Mouse (Mus musculus) midbrain, embryonic 12.5 days (tissue): ENCODE data around the gene Mfap1a. TPM values are rescaled to one million over a fixed set of nuclear protein-coding genes. Genes with fewer than 3 reads are reported as not detected.
"Not testable (repeated sequence)": the region's sequence is repeated elsewhere in the genome, so short reads cannot be mapped to it uniquely, and the experiment has no call there.

Experiments used
- ATAC-seq: fragments of 200-750 bp; cut with Nextera tagmentation; 2 replicates; pipeline ENCODE4 v1.8.0; 2017; ENCODE audit warnings: low read depth, moderate TSS enrichment, moderate library complexity; ENCODE audit not compliant: low FRiP score
- H3K27ac ChIP-seq: fragments of 300-500 bp; sonication (generic); replicated peaks from 2 replicates; pipeline ENCODE4 v1.5.1; 2016; ENCODE audit warnings: mild to moderate bottlenecking
- H3K27me3 ChIP-seq: fragments of 300-500 bp; sonication (generic); 2 replicates; pipeline ENCODE4 v1.6.1; 2016; ENCODE audit warnings: mild to moderate bottlenecking
- H3K36me3 ChIP-seq: fragments of 300-500 bp; sonication (generic); 2 replicates; pipeline ENCODE4 v1.6.1; 2016
- H3K4me1 ChIP-seq: fragments of 300-500 bp; sonication (generic); 2 replicates; pipeline ENCODE4 v1.6.1; 2016
- H3K4me2 ChIP-seq: fragments of 300-500 bp; sonication (generic); replicated peaks from 2 replicates; pipeline ENCODE4 v1.6.1; 2016; ENCODE audit warnings: mild to moderate bottlenecking, moderate library complexity
- H3K4me3 ChIP-seq: fragments of 300-500 bp; sonication (generic); 2 replicates; pipeline ENCODE4 v1.5.1; 2016; ENCODE audit warnings: mild to moderate bottlenecking
- H3K9ac ChIP-seq: fragments of 300-500 bp; sonication (generic); replicated peaks from 2 replicates; pipeline ENCODE4 v1.6.1; 2016; ENCODE audit warnings: mild to moderate bottlenecking, moderate library complexity
- H3K9me3 ChIP-seq: fragments of 300-500 bp; sonication (generic); 2 replicates; pipeline ENCODE4 v1.6.1; 2016; ENCODE audit warnings: mild to moderate bottlenecking
- WGBS: fragments of 180-500 bp; shearing (Covaris S2); methylation state at CpG from one replicate; pipeline ENCODE4 v1.1.7; 2016; 5-methylcytosine and 5-hydroxymethylcytosine counted together
- polyA plus RNA-seq: library from polyadenylated mRNA; unstranded; fragments of >200 nt; fragmentation: Nextera tagmentation; extraction: Ambion mirVana; gene quantifications from 2 replicates; pipeline ENCODE4 v1.2.1, GENCODE M21; 2016

The Mfap1a gene
- polyA plus RNA-seq, result 31.9 and 34.8 TPM in 2 replicates

- H3K9me3 ChIP-seq, H3K27me3 ChIP-seq: not testable (repeated sequence)
- Histone ChIP-seq H3K4me2 (peak within 1 kb of the TSS; percentile 74), H3K4me3 (peak within 1 kb of the TSS; percentile 60), H3K36me3 (peaks cover 14% of the 10 kb centered on the region), H3K4me1 (peaks cover 19% of the 10 kb centered on the region), H3K9ac (peak within 1 kb of the TSS; percentile 66), H3K27ac (peak within 1 kb of the TSS; percentile 58)
- ATAC-seq, result peak; percentile 92
- WGBS, result 5% methylated on average over 42 of the region's 42 CpGs
Observed at GRCm38 (mm10) chr2:121505942-121506882, at the start of gene Mfap1a, which contains the start of gene Wdr76. TSS of gene Mfap1a (minus strand) at chr2:121506665. TSS of gene Wdr76 (plus strand) at chr2:121506723.

- H3K27ac ChIP-seq, result no peak overlapping the region
- 89% methylated on average over 8 of the region's 8 CpGs for WGBS
- H3K4me1 ChIP-seq, result no peaks in the 10 kb centered on the region
- no peak overlapping the region for H3K4me2 ChIP-seq
- H3K9me3 ChIP-seq, result no peaks in the 10 kb centered on the region
- H3K27me3 ChIP-seq, result no peaks in the 10 kb centered on the region
- no peak overlapping the region for H3K4me3 ChIP-seq
- ATAC-seq, result no peak
- H3K36me3 ChIP-seq, result peaks cover 45% of the 10 kb centered on the region
- no peak overlapping the region for H3K9ac ChIP-seq
Observed at GRCm38 (mm10) chr2:121551271-121551670, 44.8 kb upstream of the Mfap1a start.

GRCm38 (mm10) chr2:121549630-121550029 lies 43.2 kb upstream of the Mfap1a start:
- H3K27ac ChIP-seq, result no peak overlapping the region
- ATAC-seq, result no peak
- H3K27me3 ChIP-seq, result no peaks in the 10 kb centered on the region
- no peak overlapping the region for H3K4me2 ChIP-seq
- H3K4me3 ChIP-seq, result no peak overlapping the region
- 92% methylated on average over 6 of the region's 6 CpGs for WGBS
- no peaks in the 10 kb centered on the region for H3K9me3 ChIP-seq
- no peaks in the 10 kb centered on the region for H3K4me1 ChIP-seq
- H3K9ac ChIP-seq, result no peak overlapping the region
- peaks cover 53% of the 10 kb centered on the region for H3K36me3 ChIP-seq

GRCm38 (mm10) chr2:121544829-121545228 lies 38.4 kb upstream of the Mfap1a start:
- H3K9ac ChIP-seq, result no peak overlapping the region
- no peak for ATAC-seq
- 88% methylated on average over 3 of the region's 3 CpGs for WGBS
- H3K4me2 ChIP-seq, result no peak overlapping the region
- H3K27ac ChIP-seq, result no peak overlapping the region
- no peaks in the 10 kb centered on the region for H3K27me3 ChIP-seq
- H3K4me3 ChIP-seq, result no peak overlapping the region
- H3K36me3 ChIP-seq, result peaks cover 59% of the 10 kb centered on the region
- H3K4me1 ChIP-seq, result no peaks in the 10 kb centered on the region
- no peaks in the 10 kb centered on the region for H3K9me3 ChIP-seq

- no peak overlapping the region for H3K27ac ChIP-seq
- no peak overlapping the region for H3K9ac ChIP-seq
- ATAC-seq, result no peak
- H3K9me3 ChIP-seq, result no peaks in the 10 kb centered on the region
- peaks cover 23% of the 10 kb centered on the region for H3K36me3 ChIP-seq
- no peak overlapping the region for H3K4me2 ChIP-seq
- H3K4me3 ChIP-seq, result no peak overlapping the region
- H3K4me1 ChIP-seq, result no peaks in the 10 kb centered on the region
- WGBS, result 93% methylated on average over 2 of the region's 2 CpGs
- no peaks in the 10 kb centered on the region for H3K27me3 ChIP-seq
Observed at GRCm38 (mm10) chr2:121525056-121525455, 18.6 kb upstream of the Mfap1a start.

- ATAC-seq, H3K4me2 ChIP-seq, H3K9me3 ChIP-seq, H3K9ac ChIP-seq, H3K27ac ChIP-seq, H3K4me3 ChIP-seq, H3K27me3 ChIP-seq, H3K4me1 ChIP-seq: not testable (repeated sequence)
- 100% methylated on average over 3 of the region's 3 CpGs for WGBS
- peaks cover 38% of the 10 kb centered on the region for H3K36me3 ChIP-seq
Observed at GRCm38 (mm10) chr2:121522830-121523229, 16.4 kb upstream of the Mfap1a start.

GRCm38 (mm10) chr2:121522006-121522405 lies 15.5 kb upstream of the Mfap1a start:
- H3K27ac ChIP-seq, result no peak overlapping the region
- 90% methylated on average over 2 of the region's 2 CpGs for WGBS
- H3K27me3 ChIP-seq, result no peaks in the 10 kb centered on the region
- no peak overlapping the region for H3K4me3 ChIP-seq
- peaks cover 38% of the 10 kb centered on the region for H3K36me3 ChIP-seq
- no peak for ATAC-seq
- no peak overlapping the region for H3K4me2 ChIP-seq
- H3K9me3 ChIP-seq, result no peaks in the 10 kb centered on the region
- no peak overlapping the region for H3K9ac ChIP-seq
- H3K4me1 ChIP-seq, result no peaks in the 10 kb centered on the region

- not testable (repeated sequence) for H3K4me3 ChIP-seq, ATAC-seq, H3K4me1 ChIP-seq, H3K9ac ChIP-seq, H3K4me2 ChIP-seq, H3K27me3 ChIP-seq, H3K27ac ChIP-seq, H3K9me3 ChIP-seq
- H3K36me3 ChIP-seq, result peaks cover 33% of the 10 kb centered on the region
- WGBS, result 89% methylated on average over 4 of the region's 4 CpGs
Observed at GRCm38 (mm10) chr2:121518711-121519110, 12.2 kb upstream of the Mfap1a start.

GRCm38 (mm10) chr2:121518106-121518505 lies 11.6 kb upstream of the Mfap1a start:
- WGBS, result 92% methylated on average over 5 of the region's 5 CpGs
- Histone ChIP-seq H3K9me3 (no peaks in the 10 kb centered on the region), H3K27ac (no peak overlapping the region), H3K36me3 (peaks cover 33% of the 10 kb centered on the region), H3K27me3 (no peaks in the 10 kb centered on the region), H3K4me2 (no peak overlapping the region), H3K4me1 (no peaks in the 10 kb centered on the region), H3K9ac (no peak overlapping the region), H3K4me3 (no peak overlapping the region)
- no peak for ATAC-seq

GRCm38 (mm10) chr2:121514211-121514610 lies 7.7 kb upstream of the Mfap1a start:
- H3K27me3 ChIP-seq, result no peaks in the 10 kb centered on the region
- H3K9ac ChIP-seq, result no peak overlapping the region
- ATAC-seq, result no peak

GRCm38 (mm10) chr2:121512991-121513765 lies 6.7 kb upstream of the Mfap1a start:
- not testable (repeated sequence) for H3K27me3 ChIP-seq, H3K27ac ChIP-seq, H3K4me3 ChIP-seq, H3K4me1 ChIP-seq, H3K9ac ChIP-seq, ATAC-seq, H3K9me3 ChIP-seq, H3K4me2 ChIP-seq
- peaks cover 25% of the 10 kb centered on the region for H3K36me3 ChIP-seq
- WGBS, result 94% methylated on average over 5 of the region's 5 CpGs

More at GRCm38 (mm10) chr2:121514211-121514610, 7.7 kb upstream of the Mfap1a start:
- Histone ChIP-seq H3K4me2 (no peak overlapping the region), H3K27ac (no peak overlapping the region), H3K4me1 (peaks cover 5% of the 10 kb centered on the region), H3K36me3 (peaks cover 33% of the 10 kb centered on the region), H3K4me3 (no peak overlapping the region), H3K9me3 (no peaks in the 10 kb centered on the region)
- 96% methylated on average over 4 of the region's 4 CpGs for WGBS

GRCm38 (mm10) chr2:121511401-121511800 lies 4.9 kb upstream of the Mfap1a start:
- Histone ChIP-seq H3K4me2 (no peak overlapping the region), H3K4me1 (peaks cover 19% of the 10 kb centered on the region), H3K36me3 (peaks cover 21% of the 10 kb centered on the region), H3K27me3 (no peaks in the 10 kb centered on the region), H3K9ac (no peak overlapping the region), H3K27ac (no peak overlapping the region), H3K9me3 (no peaks in the 10 kb centered on the region), H3K4me3 (no peak overlapping the region)
- 96% methylated on average over 8 of the region's 8 CpGs for WGBS
- no peak for ATAC-seq
